1 mouse cellular context compared by ENCODE assay signal in the genomic region with DNA sequence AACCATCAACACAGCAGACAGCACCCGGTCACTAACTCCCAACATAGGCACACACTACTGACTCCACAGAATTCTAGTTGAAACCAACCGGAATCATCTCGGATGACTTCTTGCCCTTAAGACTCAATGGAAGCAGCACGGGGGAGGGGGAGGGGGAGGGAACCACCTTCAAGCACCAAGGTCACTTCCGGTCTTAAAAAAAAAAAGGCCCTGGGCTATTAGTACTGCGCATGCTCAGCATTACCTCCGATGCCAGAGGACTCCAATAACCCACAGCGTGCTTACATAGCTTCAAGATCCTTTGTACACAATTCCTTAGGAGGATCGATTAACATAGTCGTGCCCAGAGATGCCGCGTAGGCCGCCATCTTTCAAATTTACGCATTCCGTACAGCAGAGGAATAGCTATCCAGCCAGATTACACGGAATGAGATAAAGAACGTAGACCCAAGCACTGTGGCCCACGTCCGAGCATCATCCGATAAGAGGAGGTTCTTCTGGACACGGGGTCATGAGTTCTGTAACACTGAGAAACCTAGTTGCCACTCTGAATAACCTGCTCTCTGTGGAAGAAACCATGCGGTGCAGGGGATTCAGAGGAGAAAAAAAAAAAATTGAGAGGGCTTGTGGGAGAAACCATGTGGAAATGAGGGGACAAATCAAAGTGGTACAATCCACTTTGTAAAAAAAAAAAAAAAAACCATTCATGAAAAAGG.
A peak's percentile ranks its signal among the peaks of the same experiment; 100 is the strongest.
TF ChIP-seq lines count a peak whose summit lies in the region.

A gene (minus strand): TSS at position 607 of the 716 bp plus-strand sequence.

TF ChIP-seq in MEL, 35 proteins besides CTCF, POLR2A, EP300 and RAD21 (continued from another document):
- TF ChIP-seq TBP (IDR thresholded peaks at IDR 0.05; ENCODE audit: low read depth, low read length) (0 out of 2 replicates have a peak, but pooled peaks have one; percentile 37), NRF1 (IDR thresholded peaks at IDR 0.05; ENCODE audit: insufficient read depth, low read depth, low read length, poor library complexity, severe bottlenecking) (peak; percentile 63), RCOR1 (IDR thresholded peaks at IDR 0.05; ENCODE audit: low read depth, low read length) (no peak), MAFK (IDR thresholded peaks at IDR 0.05; ENCODE audit: borderline replicate concordance, low read depth, low read length) (no peak), MYC (IDR thresholded peaks at IDR 0.05; ENCODE audit: low read depth, low read length) (peak; percentile 78), MAX (IDR thresholded peaks at IDR 0.05; ENCODE audit: low read length) (peak; percentile 13), BHLHE40 (IDR thresholded peaks at IDR 0.05; ENCODE audit: borderline replicate concordance, low read depth, low read length) (0 out of 2 replicates have a peak, but pooled peaks have one; percentile 34), TCF12 (IDR thresholded peaks at IDR 0.05; ENCODE audit: low read depth, low read length) (no peak), MAZ (IDR thresholded peaks at IDR 0.05; ENCODE audit: low read depth, low read length) (no peak), ZC3H11A (IDR thresholded peaks at IDR 0.05; ENCODE audit: low read depth, low read length) (no peak)
